Mouse (Mus musculus) frontal cortex, adult (tissue): Measurements from ENCODE around the gene Nr1h2.
A peak's percentile ranks its signal among the peaks of the same experiment; 100 is the strongest.

ENCODE experiments used
- ATAC-seq: cut with Nextera tagmentation; 2 replicates; pipeline ENCODE4 v1.9.2; 2017; ENCODE audit warnings: mild to moderate bottlenecking, moderate library complexity, mixed read lengths; ENCODE audit not compliant: low TSS enrichment

Nr1h2 gene

GRCm38 (mm10) chr7:44549621-44550408 lies 3.9 kb downstream of the Nr1h2 start:
- no peak for ATAC-seq

- ATAC-seq, result peak; percentile 93
Measured at GRCm38 (mm10) chr7:44548497-44549087, 5.2 kb downstream of the Nr1h2 start, which contains the start of gene Pold1. Pold1 (minus strand) TSS chr7:44548849.

- no peak for ATAC-seq
Measured at GRCm38 (mm10) chr7:44547725-44548124, 6.0 kb downstream of the Nr1h2 start.

- ATAC-seq, result no peak
Measured at GRCm38 (mm10) chr7:44547041-44547440, 6.7 kb downstream of the Nr1h2 start.

GRCm38 (mm10) chr7:44546274-44546673 lies 7.5 kb downstream of the Nr1h2 start:
- no peak for ATAC-seq

- ATAC-seq, result no peak
Measured at GRCm38 (mm10) chr7:44543071-44543470, 10.7 kb downstream of the Nr1h2 start.

- no peak for ATAC-seq
Measured at GRCm38 (mm10) chr7:44542555-44542954, 11.2 kb downstream of the Nr1h2 start.

- ATAC-seq, result no peak
Measured at GRCm38 (mm10) chr7:44538756-44539624, 14.8 kb downstream of the Nr1h2 start.

GRCm38 (mm10) chr7:44537496-44537895 lies 16.3 kb downstream of the Nr1h2 start:
- ATAC-seq, result no peak

GRCm38 (mm10) chr7:44537009-44537408 lies 16.7 kb downstream of the Nr1h2 start:
- ATAC-seq, result no peak

GRCm38 (mm10) chr7:44536590-44536968 lies 17.2 kb downstream of the Nr1h2 start:
- peak; percentile 71 for ATAC-seq

GRCm38 (mm10) chr7:44535657-44536589 lies 17.8 kb downstream of the Nr1h2 start:
- ATAC-seq, result peak; percentile 22; the same call in 1 of the 2 replicates

GRCm38 (mm10) chr7:44534656-44535441 lies 18.9 kb downstream of the Nr1h2 start:
- ATAC-seq, result no peak

- no peak for ATAC-seq
Measured at GRCm38 (mm10) chr7:44534242-44534641, 19.5 kb downstream of the Nr1h2 start.

GRCm38 (mm10) chr7:44533746-44534045 lies 20.1 kb downstream of the Nr1h2 start:
- no peak for ATAC-seq

GRCm38 (mm10) chr7:44532918-44533745 lies 20.6 kb downstream of the Nr1h2 start:
- ATAC-seq, result no peak

- ATAC-seq, result no peak
Measured at GRCm38 (mm10) chr7:44531946-44532732, 21.6 kb downstream of the Nr1h2 start, which contains the start of gene Spib. Spib (minus strand) TSS chr7:44532071.

- ATAC-seq, result no peak
Measured at GRCm38 (mm10) chr7:44531207-44531606, 22.5 kb downstream of the Nr1h2 start.

GRCm38 (mm10) chr7:44530507-44530906 lies 23.2 kb downstream of the Nr1h2 start:
- no peak for ATAC-seq
